8 mouse cellular contexts compared by ENCODE assay signal in the genomic region with DNA sequence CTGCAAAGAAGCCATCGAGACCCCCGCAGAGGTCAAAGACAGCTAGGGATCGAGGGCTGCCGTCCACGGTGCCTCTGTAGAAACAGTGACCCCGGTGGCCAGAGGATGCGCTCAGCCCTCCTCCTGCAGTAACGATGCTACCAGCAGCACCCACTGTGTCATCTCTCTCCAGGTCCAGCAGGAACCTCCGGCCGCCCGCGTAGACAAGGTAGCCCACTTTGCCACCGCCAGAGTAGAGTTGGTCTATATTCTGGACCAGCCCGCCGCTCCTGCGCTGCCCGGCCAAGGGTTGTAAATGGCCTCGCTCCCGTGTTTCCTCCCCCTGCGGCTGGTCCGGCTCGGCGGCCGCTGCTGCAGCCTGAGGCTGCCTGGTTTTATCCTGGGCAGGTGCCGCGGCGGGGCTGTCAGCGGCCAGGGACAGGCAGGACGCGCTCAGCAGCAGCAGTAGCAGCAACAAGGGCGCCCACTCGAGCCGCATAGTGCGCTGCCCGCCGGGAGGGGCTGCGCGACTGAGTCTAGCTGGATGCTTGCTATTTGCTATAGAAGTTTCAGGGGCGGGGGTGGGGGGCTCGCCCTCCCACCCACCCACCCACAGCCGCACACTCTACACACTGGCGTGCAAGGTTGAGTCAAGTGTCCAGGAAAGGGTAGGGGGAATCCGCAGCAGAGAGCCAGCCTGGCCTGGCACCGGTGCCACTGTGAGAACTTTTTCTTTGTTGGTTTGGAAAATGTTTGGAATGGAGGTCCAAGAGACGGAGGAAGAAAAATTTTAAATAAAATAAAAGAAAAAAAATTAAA. TPM values are rescaled to one million over a fixed set of nuclear protein-coding genes. Genes with fewer than 3 reads are reported as not detected.
DNase-seq lines count a peak whose midpoint lies in the region; ATAC-seq and TF ChIP-seq lines count a peak whose summit lies in the region.

No protein-coding gene starts in this region.

- no peaks in the 10 kb centered on the region for H3K9me3 ChIP-seq in hindbrain, postnatal 0 days (ENCODE audit: low read length)
- H3K9me3 ChIP-seq in liver, embryonic 15.5 days (replicated peaks), result no peaks in the 10 kb centered on the region

- H3K36me3 ChIP-seq in kidney, adult 2 months (ENCODE audit: control insufficient read depth, insufficient read depth, low read length), result no peaks in the 10 kb centered on the region
- no peaks in the 10 kb centered on the region for H3K36me3 ChIP-seq in hindbrain, postnatal 0 days (ENCODE audit: insufficient read depth, low read length)
- no peaks in the 10 kb centered on the region for H3K36me3 ChIP-seq in liver, embryonic 15.5 days (replicated peaks)

- H3K4me2 ChIP-seq in hindbrain, postnatal 0 days (ENCODE audit: low read depth, low read length), result peak overlapping the region; percentile 96
- H3K4me2 ChIP-seq in liver, embryonic 15.5 days, result peak overlapping the region; percentile 62

- ATAC-seq in hindbrain, postnatal 0 days, result peak; percentile 50
- ATAC-seq in liver, embryonic 15.5 days (ENCODE audit: insufficient read depth), result no peak

- no peaks in the 10 kb centered on the region for H3K27me3 ChIP-seq in kidney, adult 2 months (replicated peaks; ENCODE audit: control insufficient read depth, insufficient read depth, low read length)
- no peaks in the 10 kb centered on the region for H3K27me3 ChIP-seq in hindbrain, postnatal 0 days (ENCODE audit: insufficient read depth, low read length)
- peaks cover 39% of the 10 kb centered on the region for H3K27me3 ChIP-seq in liver, embryonic 15.5 days

- no peak for TF ChIP-seq POLR2A in kidney, adult 2 months (IDR thresholded peaks at IDR 0.05; ENCODE audit: low read depth, low read length)

- no peaks in the 10 kb centered on the region for H3K4me1 ChIP-seq in kidney, adult 2 months (ENCODE audit: control insufficient read depth, insufficient read depth, low read length)
- no peaks in the 10 kb centered on the region for H3K4me1 ChIP-seq in hindbrain, postnatal 0 days (ENCODE audit: insufficient read depth, low read length)
- H3K4me1 ChIP-seq in liver, embryonic 15.5 days (replicated peaks), result no peaks in the 10 kb centered on the region

- DNase-seq in kidney, adult 2 months, result peak; percentile 24
- DNase-seq in kidney, adult 11 months, result no peak
- DNase-seq in adrenal gland, postnatal 14 days, result peak; percentile 61
- peak; percentile 38 for DNase-seq in forelimb bud, embryonic 11.5 days (ENCODE audit: low read depth, low spot score)
- DNase-seq in hindbrain, postnatal 0 days (ENCODE audit: low spot score), result peak; percentile 52
- DNase-seq in retina, embryonic 14.5 days (ENCODE audit: low spot score), result peak; percentile 63
- DNase-seq in layer of hippocampus, postnatal 25 days (ENCODE audit: extremely low spot score in 1 of 2, low spot score in 1 of 2), result no peak

- WGBS in kidney, adult 2 months, result 1% methylated on average over 45 of the region's 45 CpGs
- WGBS in hindbrain, postnatal 0 days, result 3% methylated on average over 45 of the region's 45 CpGs
- 2% methylated on average over 45 of the region's 45 CpGs for WGBS in liver, embryonic 15.5 days (ENCODE audit: insufficient replicate concordance)

- peak overlapping the region; percentile 64 for H3K4me3 ChIP-seq in kidney, adult 2 months (ENCODE audit: insufficient read depth, low read depth, low read length)
- peak overlapping the region; percentile 58 for H3K4me3 ChIP-seq in hindbrain, postnatal 0 days (ENCODE audit: low read length)
- peak overlapping the region; percentile 47 for H3K4me3 ChIP-seq in liver, embryonic 15.5 days (replicated peaks)

- H3K27ac ChIP-seq in kidney, adult 2 months (ENCODE audit: insufficient read depth, low read depth, low read length), result peak overlapping the region; percentile 78
- H3K27ac ChIP-seq in hindbrain, postnatal 0 days, result peak overlapping the region; percentile 65; the same call in 1 of the 2 replicates
- H3K27ac ChIP-seq in liver, embryonic 15.5 days (replicated peaks), result no peak overlapping the region

- H3K9ac ChIP-seq in hindbrain, postnatal 0 days (replicated peaks; ENCODE audit: low read length), result peak overlapping the region; percentile 58
- H3K9ac ChIP-seq in liver, embryonic 15.5 days, result no peak overlapping the region

- TF ChIP-seq CTCF in kidney, adult 2 months (conservative IDR thresholded peaks at IDR 0.05; ENCODE audit: insufficient read depth, insufficient read length, low read depth, low read length), result no peak
- no peak for TF ChIP-seq CTCF in hindbrain, postnatal 0 days (IDR thresholded peaks at IDR 0.05; ENCODE audit: low read depth)

RNA-seq across cellular contexts. Expression of a gene that starts 1.6 kb away (rescaled TPM):
- polyA plus RNA-seq in kidney, adult 2 months (2012; rRNA removed), result 5.7 and 5.9 TPM in 2 replicates
- 9.7 and 10.2 TPM in 2 replicates for total RNA-seq in adrenal gland, postnatal 14 days (2021)
- 4.1 and 4.7 TPM in 2 replicates for total RNA-seq in hindbrain, postnatal 0 days (2014; rRNA removed)
- 3.4 and 3.7 TPM in 2 replicates for polyA plus RNA-seq in hindbrain, postnatal 0 days (2015; fragmentation: Nextera tagmentation; extraction: Ambion mirVana)
- polyA plus RNA-seq in liver, embryonic 15.5 days (2015; fragmentation: Nextera tagmentation; extraction: Ambion mirVana), result 0.37 and 0.46 TPM in 2 replicates
- under 1 TPM; 0.69 to 0.73 TPM for total RNA-seq in layer of hippocampus, postnatal 25 days (2021)

Comparison
In these comparisons a context has a peak if more than half of its experiments do, and no peak if none do; other contexts are left out.
1. DNase-seq: peak in kidney, adult 2 months (single experiment), adrenal gland, postnatal 14 days (single experiment), forelimb bud, embryonic 11.5 days (single experiment), hindbrain, postnatal 0 days (single experiment) and retina, embryonic 14.5 days (single experiment); none in kidney, adult 11 months (single experiment) and layer of hippocampus, postnatal 25 days (0 of 2).
2. Peak in every context shown above with its lines, with median percentiles within 50 percentile points of each other: H3K4me3 ChIP-seq.